Mouse (Mus musculus): ENCODE data around the gene Sash1. TPM values are rescaled to one million over a fixed set of nuclear protein-coding genes. Genes with fewer than 3 reads are reported as not detected.

The Sash1 gene
- polyA plus RNA-seq, 1 experiment, result 19.9 TPM

DNA sequence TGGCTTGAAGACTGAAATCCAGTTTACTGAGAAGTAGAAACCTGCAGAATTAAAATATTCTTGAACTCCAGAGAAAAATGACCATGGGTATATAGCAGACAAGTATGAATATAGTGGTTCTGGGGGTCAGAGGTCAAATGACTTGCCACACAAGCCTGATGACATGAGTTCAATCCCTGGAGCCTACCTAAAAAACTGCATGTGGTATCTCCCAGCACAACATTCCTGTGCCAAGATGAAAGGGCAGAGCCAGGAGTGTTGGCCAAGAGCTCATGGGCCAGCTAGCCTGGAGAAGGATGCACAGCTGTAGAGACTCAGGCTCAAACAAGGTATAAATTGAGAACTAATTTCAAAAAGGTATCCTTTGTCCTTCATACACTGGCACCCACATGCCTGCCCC is 42.4 kb upstream of the Sash1 start:
- H3K4me3 ChIP-seq (ENCODE audit: low read depth, low read length), result no peak overlapping the region
- peaks cover 17% of the 10 kb centered on the region; the same call in 1 of the 2 replicates for H3K4me1 ChIP-seq (ENCODE audit: control insufficient read depth, insufficient read depth, insufficient read length, low read length)
- TF ChIP-seq CTCF (IDR thresholded peaks at IDR 0.05; ENCODE audit: extremely low read depth, insufficient read length, insufficient replicate concordance, low read depth, low read length), result no peak
- TF ChIP-seq POLR2A (IDR thresholded peaks at IDR 0.05; ENCODE audit: low read depth, low read length), result no peak
- H3K27ac ChIP-seq (ENCODE audit: insufficient read depth, low read depth, low read length), result no peak overlapping the region
- H3K36me3 ChIP-seq (ENCODE audit: control insufficient read depth, insufficient read depth, low read length), result no peaks in the 10 kb centered on the region
- no peaks in the 10 kb centered on the region for H3K27me3 ChIP-seq (ENCODE audit: control insufficient read depth, insufficient read depth, low read length)

- Histone ChIP-seq H3K36me3 (ENCODE audit: control insufficient read depth, insufficient read depth, low read length) (no peaks in the 10 kb centered on the region), H3K27me3 (ENCODE audit: control insufficient read depth, insufficient read depth, low read length) (no peaks in the 10 kb centered on the region), H3K27ac (ENCODE audit: insufficient read depth, low read depth, low read length) (no peak overlapping the region), H3K4me1 (ENCODE audit: control insufficient read depth, insufficient read depth, insufficient read length, low read length) (peaks cover 11% of the 10 kb centered on the region; the same call in 1 of the 2 replicates), H3K4me3 (ENCODE audit: low read depth, low read length) (no peak overlapping the region)
- 93% methylated on average over 3 of the region's 3 CpGs for WGBS
- TF ChIP-seq POLR2A (IDR thresholded peaks at IDR 0.05; ENCODE audit: low read depth, low read length) (no peak), CTCF (IDR thresholded peaks at IDR 0.05; ENCODE audit: extremely low read depth, insufficient read length, insufficient replicate concordance, low read depth, low read length) (no peak)
Measured at GRCm38 (mm10) chr10:8926906-8927305, 41.0 kb upstream of the Sash1 start.

GRCm38 (mm10) chr10:8926295-8926694 is 40.4 kb upstream of the Sash1 start:
- peaks cover 7% of the 10 kb centered on the region; the same call in 1 of the 2 replicates for H3K4me1 ChIP-seq (ENCODE audit: control insufficient read depth, insufficient read depth, insufficient read length, low read length)

GRCm38 (mm10) chr10:8925299-8925698 is 39.4 kb upstream of the Sash1 start:
- TF ChIP-seq POLR2A (IDR thresholded peaks at IDR 0.05; ENCODE audit: low read depth, low read length) (no peak), CTCF (IDR thresholded peaks at IDR 0.05; ENCODE audit: extremely low read depth, insufficient read length, insufficient replicate concordance, low read depth, low read length) (no peak)
- 68% methylated on average over 5 of the region's 5 CpGs for WGBS
- Histone ChIP-seq H3K27ac (ENCODE audit: insufficient read depth, low read depth, low read length) (no peak overlapping the region), H3K27me3 (ENCODE audit: control insufficient read depth, insufficient read depth, low read length) (no peaks in the 10 kb centered on the region), H3K4me1 (ENCODE audit: control insufficient read depth, insufficient read depth, insufficient read length, low read length) (no peaks in the 10 kb centered on the region), H3K36me3 (ENCODE audit: control insufficient read depth, insufficient read depth, low read length) (no peaks in the 10 kb centered on the region), H3K4me3 (ENCODE audit: low read depth, low read length) (no peak overlapping the region)

More at GRCm38 (mm10) chr10:8926295-8926694, 40.4 kb upstream of the Sash1 start:
- no peaks in the 10 kb centered on the region for H3K27me3 ChIP-seq (ENCODE audit: control insufficient read depth, insufficient read depth, low read length)
- no peaks in the 10 kb centered on the region for H3K36me3 ChIP-seq (ENCODE audit: control insufficient read depth, insufficient read depth, low read length)
- H3K27ac ChIP-seq (ENCODE audit: insufficient read depth, low read depth, low read length), result no peak overlapping the region
- H3K4me3 ChIP-seq (ENCODE audit: low read depth, low read length), result no peak overlapping the region
- TF ChIP-seq POLR2A (IDR thresholded peaks at IDR 0.05; ENCODE audit: low read depth, low read length) (no peak), CTCF (IDR thresholded peaks at IDR 0.05; ENCODE audit: extremely low read depth, insufficient read length, insufficient replicate concordance, low read depth, low read length) (no peak)
- 92% methylated on average over 3 of the region's 3 CpGs for WGBS

DNA sequence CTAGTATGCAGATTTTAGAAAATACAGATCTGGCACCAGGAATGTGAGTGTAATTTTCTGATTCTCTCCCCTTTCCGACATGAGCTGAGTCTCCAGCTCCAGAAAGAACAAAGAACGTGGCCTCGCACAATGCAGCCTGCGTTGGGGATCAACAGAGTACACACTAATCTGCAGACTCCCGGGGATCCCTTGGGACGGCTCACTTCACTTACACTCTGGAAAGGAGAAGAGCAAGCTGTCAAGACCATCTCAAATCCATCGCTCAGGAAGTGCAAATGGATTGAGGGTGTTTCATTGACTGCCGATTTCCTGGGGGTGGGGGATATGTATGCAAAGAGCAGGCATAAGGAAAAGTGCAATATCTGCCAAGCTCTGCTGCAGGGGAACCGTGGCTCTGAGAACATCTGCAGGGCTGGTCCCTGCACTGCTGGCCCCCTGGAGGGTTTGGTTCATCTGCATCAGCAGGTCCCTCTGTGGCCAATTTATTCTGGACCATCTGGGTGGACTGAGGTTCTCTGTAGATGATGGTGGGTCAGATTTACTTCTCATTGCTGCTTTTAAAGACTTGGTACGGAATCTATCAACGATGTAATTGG is 35.3 kb upstream of the Sash1 start:
- no peaks in the 10 kb centered on the region for H3K27me3 ChIP-seq (ENCODE audit: control insufficient read depth, insufficient read depth, low read length)
- peaks cover under 1% of the 10 kb centered on the region; the same call in 1 of the 2 replicates for H3K4me1 ChIP-seq (ENCODE audit: control insufficient read depth, insufficient read depth, insufficient read length, low read length)
- TF ChIP-seq POLR2A (IDR thresholded peaks at IDR 0.05; ENCODE audit: low read depth, low read length), result no peak
- TF ChIP-seq CTCF (IDR thresholded peaks at IDR 0.05; ENCODE audit: extremely low read depth, insufficient read length, insufficient replicate concordance, low read depth, low read length), result no peak
- H3K36me3 ChIP-seq (ENCODE audit: control insufficient read depth, insufficient read depth, low read length), result no peaks in the 10 kb centered on the region
- H3K4me3 ChIP-seq (ENCODE audit: low read depth, low read length), result no peak overlapping the region
- 89% methylated on average over 11 of the region's 11 CpGs for WGBS
- H3K27ac ChIP-seq (ENCODE audit: insufficient read depth, low read depth, low read length), result no peak overlapping the region

DNA sequence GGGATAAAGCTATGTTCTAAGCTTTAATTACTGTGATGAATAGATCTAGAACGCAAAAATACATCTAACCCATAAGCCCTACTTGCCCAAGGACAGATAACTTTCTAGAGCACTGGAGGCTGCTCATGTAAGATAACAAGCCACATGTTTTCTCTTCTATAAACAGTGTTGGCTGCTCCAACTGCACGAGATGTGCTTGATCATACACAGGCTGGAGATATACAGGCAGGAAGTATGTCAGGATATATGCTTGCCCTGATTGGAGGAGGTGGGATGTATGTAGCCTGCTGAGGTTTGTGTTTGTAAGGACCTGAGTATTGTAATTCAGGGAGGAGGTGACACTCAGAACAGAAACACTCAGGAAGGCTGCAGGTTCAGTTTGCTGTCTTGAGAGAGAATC is 31.9 kb upstream of the Sash1 start:
- TF ChIP-seq CTCF (IDR thresholded peaks at IDR 0.05; ENCODE audit: extremely low read depth, insufficient read length, insufficient replicate concordance, low read depth, low read length), result no peak
- no peak for TF ChIP-seq POLR2A (IDR thresholded peaks at IDR 0.05; ENCODE audit: low read depth, low read length)
- Histone ChIP-seq H3K36me3 (ENCODE audit: control insufficient read depth, insufficient read depth, low read length) (no peaks in the 10 kb centered on the region), H3K27ac (ENCODE audit: insufficient read depth, low read depth, low read length) (no peak overlapping the region), H3K4me3 (ENCODE audit: low read depth, low read length) (no peak overlapping the region), H3K4me1 (ENCODE audit: control insufficient read depth, insufficient read depth, insufficient read length, low read length) (peaks cover 8% of the 10 kb centered on the region; the same call in 1 of the 2 replicates), H3K27me3 (ENCODE audit: control insufficient read depth, insufficient read depth, low read length) (no peaks in the 10 kb centered on the region)
- WGBS, result 62% methylated on average over 2 of the region's 2 CpGs

- H3K4me1 ChIP-seq (ENCODE audit: control insufficient read depth, insufficient read depth, insufficient read length, low read length), result peaks cover 12% of the 10 kb centered on the region; the same call in 1 of the 2 replicates
- WGBS, result 79% methylated on average over 4 of the region's 4 CpGs
- H3K4me3 ChIP-seq (ENCODE audit: low read depth, low read length), result no peak overlapping the region
- H3K27me3 ChIP-seq (ENCODE audit: control insufficient read depth, insufficient read depth, low read length), result no peaks in the 10 kb centered on the region
- H3K27ac ChIP-seq (ENCODE audit: insufficient read depth, low read depth, low read length), result no peak overlapping the region
- H3K36me3 ChIP-seq (ENCODE audit: control insufficient read depth, insufficient read depth, low read length), result no peaks in the 10 kb centered on the region
- TF ChIP-seq POLR2A (IDR thresholded peaks at IDR 0.05; ENCODE audit: low read depth, low read length) (no peak), CTCF (IDR thresholded peaks at IDR 0.05; ENCODE audit: extremely low read depth, insufficient read length, insufficient replicate concordance, low read depth, low read length) (no peak)
Measured at GRCm38 (mm10) chr10:8917350-8917749, 31.5 kb upstream of the Sash1 start.

All from small intestine, adult 2 months (tissue).